Mouse (Mus musculus) left cerebral cortex, postnatal 36 days (tissue): ENCODE measurements around the gene Lrig3. TPM values are rescaled to one million over a fixed set of nuclear protein-coding genes. Genes with fewer than 3 reads are reported as not detected.

ENCODE experiments used
- DNase-seq, 2 experiments: peaks; one replicate each; pipeline ENCODE4 v3.0.0; 2021 to 2022; ENCODE audit warnings: low spot score in 2 of 2, mixed read lengths in 1 of 2
- intact Hi-C: fragments of 180-260 bp; cut with DNase I; formaldehyde crosslinking; loops from one replicate; pipeline ENCODE4 v1.15.1; 2025
- total RNA-seq, 2 experiments: library from RNA; stranded (reverse); gene quantifications; 2 replicates each; pipeline ENCODE4 v1.2.3; 2021

The Lrig3 gene
- total RNA-seq, result 1 to 10 TPM; 3.4 TPM

DNA sequence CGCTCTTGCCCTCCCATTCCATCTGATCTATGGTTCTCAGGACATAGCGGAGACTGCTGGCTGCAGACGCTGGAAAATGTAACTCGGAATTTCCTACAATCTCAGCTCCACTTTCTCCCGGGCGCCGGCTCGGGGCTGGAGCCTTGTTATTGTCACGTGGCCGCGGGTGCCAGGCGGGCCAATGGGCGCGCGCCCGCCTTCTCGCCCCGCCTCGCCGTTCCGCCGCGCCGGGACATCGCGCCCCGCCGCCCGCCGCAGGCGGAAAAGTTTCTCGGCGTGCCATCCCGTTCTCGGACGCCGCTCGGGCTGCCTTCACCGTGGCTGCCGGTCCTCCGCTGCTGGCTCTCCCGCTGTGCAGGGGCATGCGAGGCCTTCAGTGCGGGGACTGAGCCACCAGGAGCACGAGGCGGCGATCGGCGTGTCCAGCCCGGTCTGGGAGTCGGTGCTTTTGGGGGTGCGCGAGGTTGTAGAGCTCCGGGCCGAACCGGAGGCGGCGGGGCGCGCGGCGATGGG, at the start of gene Lrig3:
Lrig3 (plus strand) TSS at position 201 of the 513 bp plus-strand sequence.
- intact Hi-C loops, result loop anchor here (10.0 kb wide), 2 partner anchors 181 to 369 kb away; no protein-coding TSS in a partner anchor
- peak; percentile 65 to 72 for DNase-seq

DNA sequence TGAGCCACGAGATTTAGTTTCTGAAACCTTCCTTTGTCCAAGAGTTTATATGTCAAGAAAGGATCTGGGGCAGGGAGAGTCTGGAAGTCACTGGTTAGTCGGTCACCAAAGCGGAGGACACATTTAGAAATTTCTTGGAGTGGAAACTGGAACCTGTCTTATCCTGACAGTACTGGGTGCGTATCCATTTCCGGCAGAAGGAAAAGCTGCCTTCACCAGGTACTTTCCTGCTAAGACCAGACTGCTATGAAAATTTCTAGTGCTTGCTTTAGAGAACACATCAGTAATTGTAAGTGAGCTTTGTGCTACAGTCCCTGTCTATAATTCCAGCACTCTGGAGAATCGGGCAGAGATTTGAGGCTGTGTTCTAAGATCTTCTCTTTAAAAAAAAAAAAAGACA, 49.2 kb upstream of the Lrig3 start:
- intact Hi-C loops, result no loop called here
- DNase-seq, result no peak

DNA sequence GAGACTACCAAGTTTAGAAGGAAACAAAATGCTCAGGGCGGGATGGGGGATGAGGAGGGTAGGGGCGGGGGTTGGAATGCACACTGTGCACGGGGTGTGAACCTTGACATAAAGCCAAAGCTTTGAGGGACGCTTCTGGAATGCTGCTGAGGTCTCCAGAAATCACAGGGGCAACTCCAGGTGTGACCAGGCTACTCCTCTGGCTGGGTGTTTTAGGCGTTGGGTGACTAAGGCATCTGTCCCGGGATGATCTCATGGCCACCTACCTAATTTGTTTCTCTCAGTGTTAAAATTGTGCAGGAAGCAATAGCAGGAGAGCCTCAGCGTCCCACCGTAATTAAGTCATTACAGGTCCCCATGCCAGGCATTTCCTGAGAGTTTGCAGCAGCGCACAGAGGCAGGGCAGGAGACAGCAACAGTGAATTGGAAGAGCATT, 48.5 kb upstream of the Lrig3 start:
- intact Hi-C loops, result no loop called here
- DNase-seq, result no peak

DNA sequence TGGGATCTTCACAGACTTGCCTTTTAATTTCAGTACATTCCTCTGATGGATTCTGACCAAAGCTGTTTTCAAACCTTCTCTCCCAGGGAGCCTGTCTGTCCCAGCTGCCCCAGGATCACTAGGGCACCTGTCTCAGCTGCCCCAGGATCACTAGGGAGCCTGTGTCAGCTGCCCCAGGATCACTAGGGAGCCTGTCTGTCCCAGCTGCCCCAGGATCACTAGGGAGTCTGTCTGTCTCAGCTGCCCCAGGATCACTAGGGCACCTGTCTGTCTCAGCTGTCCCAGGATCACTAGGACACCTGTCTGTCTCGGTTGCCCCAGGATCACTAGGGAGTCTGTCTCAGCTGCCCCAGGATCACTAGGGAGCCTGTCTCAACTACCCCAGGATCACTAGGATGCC, 47.0 kb upstream of the Lrig3 start:
- intact Hi-C loops, result no loop called here
- no peak for DNase-seq

DNA sequence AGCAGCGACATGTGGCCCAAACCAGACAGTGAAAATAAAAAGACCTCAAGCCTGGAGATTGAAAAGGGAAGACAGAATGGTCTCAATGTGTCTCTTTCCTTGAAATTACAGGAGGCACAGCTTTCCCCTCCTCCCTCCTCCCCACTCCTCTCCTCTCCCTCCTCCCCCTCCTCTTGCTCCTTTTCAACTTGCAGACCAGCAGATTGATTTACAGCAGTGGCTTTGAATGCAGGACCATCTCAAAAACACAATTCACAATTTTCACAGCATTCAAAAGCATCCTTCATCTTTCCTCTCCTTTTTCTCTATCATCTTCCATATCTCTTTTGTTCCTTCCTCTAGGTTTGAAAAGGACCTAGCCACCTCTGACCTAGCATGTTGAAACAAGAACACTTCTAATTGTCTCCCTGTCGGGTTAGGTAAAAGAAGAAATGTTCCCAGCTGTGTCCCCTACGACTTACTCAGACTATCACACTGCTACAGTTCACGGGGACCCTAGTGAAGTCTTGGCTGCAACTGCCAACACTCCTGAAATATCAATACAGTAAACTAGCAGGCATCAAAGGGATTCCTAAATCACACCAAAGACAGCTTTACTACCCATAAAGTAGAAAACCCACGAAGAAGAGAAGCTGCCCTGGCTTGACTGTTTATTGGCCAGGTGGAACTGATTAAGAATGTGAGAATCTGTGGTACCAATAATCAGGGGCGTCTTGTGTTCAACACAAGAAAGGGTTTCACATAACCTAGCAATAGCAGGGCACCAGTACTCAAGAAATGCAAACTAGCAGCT, 44.1 kb upstream of the Lrig3 start:
- intact Hi-C loops, result no loop called here
- no peak for DNase-seq

DNA sequence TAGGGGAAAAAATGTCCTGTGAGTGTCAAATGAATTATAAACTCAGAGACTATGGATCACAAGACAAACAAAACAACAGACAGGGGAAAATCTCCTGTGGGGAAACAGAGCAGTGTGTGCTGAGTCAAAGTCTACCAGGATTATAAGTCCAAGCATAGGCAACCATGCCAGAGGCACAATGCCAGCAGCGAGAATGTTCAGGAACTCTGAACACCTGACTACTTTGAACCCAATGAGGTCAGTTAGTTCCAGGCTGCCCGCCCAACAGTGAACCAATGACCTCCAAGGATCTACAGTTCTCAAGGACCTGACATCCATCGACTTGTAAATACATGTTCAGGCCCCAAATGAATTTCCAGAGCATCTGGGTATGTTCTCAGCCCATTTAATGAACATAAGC, 36.0 kb upstream of the Lrig3 start:
- DNase-seq, result no peak
- intact Hi-C loops, result no loop called here

DNA sequence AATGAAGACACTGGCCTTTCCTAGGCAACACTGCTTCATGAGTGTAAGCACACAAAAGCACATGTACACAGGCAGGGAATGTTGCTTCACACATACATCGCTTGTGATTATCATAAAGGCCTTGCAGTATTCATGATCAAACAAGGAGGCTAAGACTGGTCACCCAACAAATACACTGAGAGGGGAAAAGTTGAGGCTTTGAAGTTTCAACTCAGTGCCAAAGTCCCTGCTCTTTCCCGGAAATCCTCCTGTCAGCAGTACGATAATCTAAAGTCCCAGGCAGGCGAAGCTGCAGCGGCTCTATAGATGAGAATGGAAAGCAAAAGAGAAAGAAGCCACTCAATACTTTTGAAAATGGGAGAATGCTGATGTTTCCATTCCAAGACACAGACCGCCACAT, 32.6 kb upstream of the Lrig3 start:
- DNase-seq, result no peak
- intact Hi-C loops, result no loop called here

DNA sequence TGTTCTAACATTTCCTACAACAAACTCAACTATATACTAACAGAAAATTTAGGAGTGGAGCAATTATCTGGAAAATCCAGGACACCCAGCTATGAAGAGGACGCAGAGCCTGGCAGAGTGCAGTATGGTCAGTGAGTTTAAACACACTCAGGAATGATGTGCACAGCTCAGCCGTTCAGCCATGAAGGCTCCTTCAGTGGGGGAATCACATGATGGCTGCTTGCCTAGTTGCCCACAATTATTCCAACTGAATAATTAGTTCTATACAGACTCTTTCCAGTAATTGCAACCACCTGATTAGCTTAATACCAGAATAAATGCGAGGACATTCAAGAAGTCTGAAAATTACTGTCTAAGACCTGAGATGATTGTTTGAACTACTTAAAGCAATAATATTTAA, 31.9 kb upstream of the Lrig3 start:
- DNase-seq, result no peak
- intact Hi-C loops, result no loop called here

DNA sequence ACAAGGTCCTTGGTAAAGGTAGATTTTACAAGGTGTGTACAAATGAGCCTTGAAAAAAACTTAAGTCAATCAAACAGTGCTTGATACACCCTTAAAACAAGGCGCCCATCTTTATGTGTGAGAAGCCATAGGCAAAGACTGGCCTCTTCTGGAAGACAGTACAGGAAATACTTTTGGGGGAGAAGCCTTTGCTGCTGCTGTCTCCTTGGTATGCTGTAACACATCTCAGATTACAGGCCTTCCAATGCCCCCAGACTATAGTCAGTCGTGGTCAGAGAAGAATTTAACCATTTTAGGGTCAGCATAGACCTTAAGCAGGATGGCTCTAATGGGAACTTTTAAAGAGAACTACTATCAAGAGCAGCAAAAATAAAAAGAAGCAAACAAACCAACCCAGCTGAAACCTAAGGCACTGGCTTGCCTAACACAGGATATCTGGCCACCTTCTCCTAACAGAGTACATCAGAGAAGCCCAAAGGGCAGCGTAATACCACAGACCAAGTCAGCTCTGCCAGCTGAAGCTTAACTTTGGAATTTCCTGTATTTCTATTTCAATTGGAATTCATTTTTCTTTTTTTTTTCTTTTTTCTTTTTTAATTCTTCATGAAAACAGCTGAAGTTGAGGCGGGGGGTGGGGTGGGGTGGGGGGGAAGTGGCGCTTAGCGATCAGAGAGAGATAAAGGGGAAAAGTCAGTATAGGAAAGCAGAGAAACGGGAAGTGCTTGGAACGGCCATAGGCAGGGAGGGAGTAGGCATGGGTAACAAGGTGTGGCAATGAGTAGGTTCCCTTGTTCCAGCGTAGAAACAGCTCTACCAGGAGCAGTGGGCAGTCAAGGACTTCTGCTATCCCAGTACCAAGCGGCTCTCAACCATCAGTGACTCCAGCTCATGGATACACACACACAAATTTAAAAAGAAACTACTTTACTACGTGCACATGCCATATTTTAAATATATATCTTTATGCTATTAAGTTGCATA, 28.2 kb upstream of the Lrig3 start:
- DNase-seq, result no peak
- intact Hi-C loops, result no loop called here

DNA sequence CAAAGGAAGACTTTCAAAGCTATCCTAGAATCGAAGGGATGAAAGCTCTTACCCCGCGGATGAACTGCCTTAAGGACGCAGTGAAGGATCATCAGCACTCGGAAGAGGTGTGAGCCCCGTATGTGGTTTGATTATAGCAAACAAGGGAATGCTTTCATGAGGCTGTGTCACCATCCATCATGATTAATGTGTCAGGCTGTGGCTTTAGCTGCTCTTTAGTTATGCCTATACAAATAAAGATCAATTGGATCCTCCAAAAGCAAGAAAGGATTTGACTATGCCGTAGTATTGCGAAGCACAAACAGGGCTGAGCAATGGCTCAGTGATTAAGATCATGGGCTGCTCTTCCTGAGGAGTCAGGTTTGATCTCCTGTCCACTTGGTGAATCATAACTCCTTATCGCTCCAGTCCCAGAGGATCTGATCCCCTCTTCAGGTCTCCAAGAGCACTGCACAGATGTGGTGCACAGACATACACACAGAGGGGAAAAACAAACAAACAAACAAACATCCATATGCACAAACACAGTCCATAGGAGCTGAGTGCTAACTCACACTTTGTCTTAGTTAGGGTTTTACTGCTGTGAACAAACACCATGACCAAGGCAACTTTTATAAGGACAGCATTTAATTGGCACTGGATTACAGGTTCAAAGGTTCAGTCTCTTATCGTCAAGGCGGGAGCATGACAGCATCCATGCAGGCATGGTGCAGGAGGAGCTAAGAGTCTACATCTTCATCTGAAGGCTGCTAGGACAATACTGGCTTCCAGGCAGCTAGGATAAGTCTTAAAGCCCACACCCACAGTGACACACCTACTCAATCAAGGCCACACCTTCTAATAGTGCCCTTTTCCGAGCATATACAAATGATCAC, 27.2 kb upstream of the Lrig3 start:
- intact Hi-C loops, result no loop called here
- DNase-seq, result no peak

DNA sequence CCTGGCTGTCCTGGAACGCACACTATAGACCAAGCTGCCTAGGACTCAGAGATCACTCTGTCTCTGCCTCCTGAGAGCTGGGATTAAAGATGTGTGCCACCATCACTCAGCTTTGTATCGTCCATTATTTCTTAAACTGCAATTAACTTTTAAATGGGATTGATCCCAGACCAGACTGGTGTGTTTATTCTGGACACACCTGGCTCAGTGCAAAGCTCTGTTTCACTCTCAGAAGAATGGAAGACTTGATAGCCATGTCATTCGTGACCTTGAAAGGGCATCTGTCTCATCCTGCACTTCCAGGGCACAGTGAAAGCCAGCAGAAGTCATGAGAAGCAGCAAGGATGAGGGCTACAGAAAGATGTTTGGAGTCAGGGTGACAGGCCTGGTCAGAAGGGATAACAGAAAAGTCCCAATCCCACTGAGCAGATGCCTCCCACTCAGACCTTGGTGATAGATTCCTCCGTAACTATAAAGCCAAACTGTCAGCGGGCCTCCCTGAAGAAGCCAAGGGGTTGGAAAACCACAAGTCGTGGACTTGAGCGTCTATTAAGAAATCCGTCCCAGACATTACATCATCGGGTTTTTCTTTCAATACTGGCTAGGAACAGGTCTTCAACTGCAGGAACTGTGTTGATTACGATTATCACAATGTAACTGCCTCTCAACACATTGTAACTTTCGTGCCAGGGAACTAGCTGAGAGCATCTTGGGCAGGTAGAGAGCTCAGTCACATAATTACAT, 25.5 kb upstream of the Lrig3 start:
- intact Hi-C loops, result no loop called here

DNA sequence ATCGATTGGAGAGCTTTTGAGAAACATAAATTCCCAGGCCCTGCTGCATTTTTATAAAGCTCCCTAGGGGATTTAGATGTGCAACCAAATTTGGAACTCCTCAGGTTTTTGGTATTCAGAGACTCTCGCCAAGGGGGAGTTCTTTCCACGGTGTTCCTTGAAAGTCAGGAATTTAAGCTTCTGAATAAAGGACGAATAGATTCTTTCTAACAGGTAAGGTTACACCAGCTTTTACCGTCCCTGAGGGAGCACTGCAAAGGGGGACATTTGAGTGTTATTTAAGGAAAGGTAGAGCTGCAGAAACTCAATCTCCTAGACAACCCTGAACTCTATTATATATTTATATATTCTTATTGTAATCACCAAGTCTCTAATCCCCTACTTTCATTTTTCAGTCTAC, 22.9 kb upstream of the Lrig3 start:
- intact Hi-C loops, result no loop called here

More for the DNA sequence above, 25.5 kb upstream of the Lrig3 start:
- DNase-seq, result no peak

DNA sequence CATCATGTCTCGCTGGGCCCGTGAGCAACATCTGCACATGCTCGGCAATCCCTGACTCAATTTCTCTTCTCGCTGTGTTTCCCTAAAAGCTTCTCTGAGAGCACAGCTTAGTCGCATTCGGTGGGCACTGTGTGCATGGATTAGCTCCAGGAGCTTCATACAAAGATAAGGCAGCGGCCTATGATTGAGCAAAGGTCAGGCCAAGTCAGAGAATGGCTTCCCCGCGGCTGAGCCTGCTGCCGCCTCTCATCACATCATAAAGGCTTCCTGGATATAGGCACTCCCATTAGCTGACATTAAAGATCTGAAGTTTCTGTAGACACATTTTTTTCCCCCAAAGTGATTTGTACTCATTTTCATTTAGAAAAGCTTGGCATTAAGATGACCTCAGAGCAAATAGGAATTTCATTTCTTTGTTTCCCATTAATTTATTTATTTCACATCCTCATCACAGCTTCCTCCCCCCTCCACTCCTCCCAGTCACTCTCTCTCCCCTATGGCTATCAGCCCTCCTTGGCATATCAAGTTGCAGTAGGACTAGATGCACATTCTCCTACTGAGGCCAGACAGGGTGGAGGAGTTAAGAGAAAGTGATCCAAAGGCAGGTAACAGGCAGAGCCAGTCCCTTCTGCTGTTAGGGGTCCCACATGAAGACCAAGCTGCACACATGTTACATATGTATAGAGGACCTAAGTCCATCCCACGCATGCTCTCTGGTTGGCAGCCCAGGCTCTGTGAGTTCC, 21.0 kb upstream of the Lrig3 start:
- intact Hi-C loops, result no loop called here
- DNase-seq, result no peak

More for the DNA sequence above, 22.9 kb upstream of the Lrig3 start:
- DNase-seq, result no peak

DNA sequence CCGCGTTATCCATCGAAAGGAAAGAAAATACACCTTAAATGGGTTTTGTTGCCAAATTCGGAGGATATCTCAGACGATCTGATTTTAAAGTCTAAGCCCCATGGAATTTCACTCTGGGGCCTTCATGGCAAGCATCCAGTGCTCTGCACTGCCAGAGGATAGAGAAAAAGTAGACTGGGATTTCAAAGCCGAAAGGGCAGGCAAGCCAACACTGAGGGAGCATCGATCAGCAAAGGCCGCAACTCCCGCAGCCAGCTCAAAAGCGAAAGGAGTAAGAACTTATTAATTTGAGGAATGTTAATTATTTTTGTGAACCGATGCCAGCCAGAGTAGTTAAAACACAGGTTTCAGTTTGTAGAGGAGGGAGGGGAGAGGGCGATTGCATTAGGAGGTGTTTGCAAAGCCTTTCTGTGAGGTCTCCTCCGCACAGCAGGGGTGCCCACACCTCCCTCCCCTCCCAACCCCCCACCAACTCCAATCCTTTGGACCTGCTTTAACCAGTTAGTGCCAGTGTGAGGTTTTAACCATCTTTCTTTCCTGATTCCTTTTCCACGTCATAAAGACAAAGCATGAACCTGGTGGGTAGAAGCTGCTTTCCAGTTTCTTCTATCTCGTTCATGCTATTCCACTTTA, 17.0 kb upstream of the Lrig3 start:
- no peak for DNase-seq

DNA sequence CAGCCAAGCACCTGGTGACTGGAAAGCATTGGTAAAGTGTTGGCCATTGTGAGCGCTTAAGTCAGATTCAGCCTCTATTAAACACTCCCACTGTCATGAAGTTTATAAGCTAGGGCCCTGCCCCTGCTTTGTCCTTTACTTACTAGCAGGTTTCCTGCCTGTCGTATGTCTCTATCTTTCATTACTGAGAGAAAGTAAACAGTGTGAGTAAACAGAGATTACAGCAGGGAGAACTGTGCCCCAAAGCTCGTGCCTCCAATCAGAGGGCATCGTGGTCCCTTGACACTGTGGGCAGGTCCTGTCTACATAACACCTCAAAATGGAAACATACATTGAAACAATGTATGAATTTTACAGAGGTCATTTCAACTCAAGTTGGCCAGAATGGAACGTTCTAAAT, 14.3 kb upstream of the Lrig3 start:
- intact Hi-C loops, result no loop called here
- DNase-seq, result no peak

More for the DNA sequence above, 17.0 kb upstream of the Lrig3 start:
- intact Hi-C loops, result no loop called here

DNA sequence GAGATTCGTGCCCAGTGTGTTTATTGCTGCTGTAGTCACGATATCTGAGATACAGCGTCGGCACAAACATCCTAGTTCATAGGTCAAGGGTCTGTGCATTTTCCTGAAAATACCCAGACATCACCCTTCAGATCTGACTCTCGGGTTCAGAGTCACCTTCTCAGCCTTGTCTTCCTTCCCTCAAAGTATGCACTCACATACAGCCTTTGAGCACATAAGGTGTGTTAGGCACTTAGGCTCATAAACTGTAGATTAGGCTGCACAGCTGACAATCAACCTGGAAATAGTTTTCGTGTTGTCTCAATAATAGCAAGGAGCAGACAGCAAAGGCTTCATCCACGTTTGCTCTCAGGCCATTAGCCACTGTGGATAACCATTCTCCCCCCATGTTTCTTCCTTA, 11.6 kb upstream of the Lrig3 start:
- no peak for DNase-seq
- intact Hi-C loops, result no loop called here

DNA sequence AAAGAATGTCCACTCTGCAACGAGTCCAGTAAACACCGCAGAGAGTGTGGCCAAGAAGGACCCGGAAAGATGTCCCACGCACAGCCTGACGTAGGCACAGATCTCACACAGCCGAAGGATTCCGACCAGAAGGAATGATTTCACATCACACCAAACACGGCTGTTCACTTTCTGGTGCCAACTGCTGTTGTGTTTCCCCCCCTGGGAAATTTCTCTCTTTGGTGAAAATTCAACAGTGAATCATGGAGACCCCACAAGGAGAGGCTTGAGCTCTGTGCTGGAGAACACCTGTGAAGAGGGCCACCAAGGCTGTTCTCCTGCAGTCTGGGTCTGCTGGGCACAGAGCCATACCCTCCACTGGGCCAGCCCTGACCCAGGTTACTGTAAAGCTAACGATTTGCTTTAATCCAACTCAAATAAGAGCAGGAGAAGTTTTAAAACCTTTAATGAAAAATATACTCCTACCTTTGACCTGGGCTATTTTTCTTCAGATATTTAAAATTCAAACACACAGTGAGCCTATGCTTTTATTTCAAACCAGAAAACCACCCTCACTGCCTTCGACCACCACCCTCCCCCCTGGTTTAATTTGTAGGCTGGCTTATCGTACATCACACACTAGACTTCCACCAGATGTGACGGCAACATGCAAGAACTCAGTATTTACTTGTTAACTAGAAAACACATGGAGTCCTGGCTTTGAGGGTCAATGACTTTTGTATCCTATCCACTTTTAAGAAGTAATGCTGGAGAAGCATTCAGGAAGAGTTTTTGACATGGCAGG, 11.0 kb upstream of the Lrig3 start:
- no peak for DNase-seq
- intact Hi-C loops, result no loop called here
